Mouse (Mus musculus) liver, embryonic 13.5 days (tissue): ENCODE results near the gene Sidt1. TPM values are rescaled to one million over a fixed set of nuclear protein-coding genes. Genes with fewer than 3 reads are reported as not detected.

ENCODE experiments used
- ATAC-seq: fragments of 200-750 bp; cut with Nextera tagmentation; 2 replicates; pipeline ENCODE4 v1.8.0; 2017; ENCODE audit warnings: low read depth, mild to moderate bottlenecking, moderate number of reproducible peaks, moderate library complexity
- DNase-seq: peaks from one replicate; pipeline ENCODE4 v3.0.0; 2022
- H3K27ac ChIP-seq: fragments of 300-500 bp; sonication (generic); 2 replicates; pipeline ENCODE4 v1.5.1; 2015; ENCODE audit warnings: moderate library complexity, mild to moderate bottlenecking, inconsistent platforms
- H3K27me3 ChIP-seq: fragments of 300-500 bp; sonication (generic); 2 replicates; pipeline ENCODE4 v1.6.1; 2015; ENCODE audit warnings: mild to moderate bottlenecking, inconsistent platforms
- H3K36me3 ChIP-seq: fragments of 300-500 bp; sonication (generic); 2 replicates; pipeline ENCODE4 v1.6.1; 2015; ENCODE audit warnings: mild to moderate bottlenecking, inconsistent platforms
- H3K4me1 ChIP-seq: fragments of 300-500 bp; sonication (generic); replicated peaks from 2 replicates; pipeline ENCODE4 v1.6.1; 2015; ENCODE audit warnings: inconsistent platforms
- H3K4me2 ChIP-seq: fragments of 300-500 bp; sonication (generic); 2 replicates; pipeline ENCODE4 v1.6.1; 2015; ENCODE audit warnings: inconsistent platforms, mild to moderate bottlenecking, moderate library complexity
- H3K4me3 ChIP-seq: fragments of 300-500 bp; sonication (generic); replicated peaks from 2 replicates; pipeline ENCODE4 v1.5.1; 2015; ENCODE audit warnings: mild to moderate bottlenecking, inconsistent platforms
- H3K9ac ChIP-seq: fragments of 300-500 bp; sonication (generic); 2 replicates; pipeline ENCODE4 v1.6.1; 2015; ENCODE audit warnings: mild to moderate bottlenecking, inconsistent platforms
- H3K9me3 ChIP-seq: fragments of 300-500 bp; sonication (generic); replicated peaks from 2 replicates; pipeline ENCODE4 v1.6.1; 2016; ENCODE audit warnings: inconsistent platforms
- WGBS: fragments of 180-500 bp; shearing (Covaris S2); methylation state at CpG from one replicate; pipeline ENCODE4 v1.1.7; 2015; ENCODE audit not compliant: insufficient replicate concordance; 5-methylcytosine and 5-hydroxymethylcytosine counted together
- polyA plus RNA-seq: library from polyadenylated mRNA; unstranded; fragments of >200 nt; fragmentation: Nextera tagmentation; extraction: Ambion mirVana; gene quantifications from 2 replicates; pipeline ENCODE4 v1.2.1, GENCODE M21; 2015

Gene Sidt1
- polyA plus RNA-seq = 0.06 TPM in 1 of 2 replicates, not detected in the other

DNA sequence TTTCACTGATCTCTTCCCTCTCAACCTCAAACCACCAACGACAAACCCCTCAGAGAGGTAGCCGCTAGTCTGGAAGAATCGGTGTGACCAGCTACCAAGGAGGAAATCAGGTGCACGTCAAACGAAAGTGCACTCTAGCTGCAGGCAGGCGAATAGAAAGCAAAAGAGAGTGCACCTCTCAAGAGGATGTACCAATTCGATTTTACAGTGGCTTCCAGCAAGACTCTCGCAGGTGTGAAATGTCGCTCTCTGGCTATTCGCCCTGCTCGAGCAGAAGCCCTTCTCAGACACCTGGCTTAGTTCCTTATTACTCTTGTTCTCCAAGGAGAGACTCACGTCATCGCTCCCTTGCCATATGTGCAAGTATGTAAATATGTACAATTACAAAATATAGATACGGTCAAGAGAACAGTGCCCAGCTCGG lies at the start of gene Sidt1:
Gene Sidt1 (minus strand): TSS at position 336 of the 424 bp plus-strand sequence.
- no peak for DNase-seq

GRCm38 (mm10) chr16:44381578-44381977 lies 48.6 kb upstream of the Sidt1 start:
- no peak for DNase-seq
- H3K27me3 ChIP-seq = no peaks in the 10 kb centered on the region
- H3K9ac ChIP-seq = no peak overlapping the region
- H3K36me3 ChIP-seq = peaks cover 35% of the 10 kb centered on the region
- WGBS = 73% methylated on average over 5 of the region's 5 CpGs
- H3K4me1 ChIP-seq = no peaks in the 10 kb centered on the region
- H3K4me2 ChIP-seq = no peak overlapping the region
- H3K9me3 ChIP-seq = no peaks in the 10 kb centered on the region
- no peak overlapping the region for H3K4me3 ChIP-seq
- H3K27ac ChIP-seq = no peak overlapping the region
- no peak for ATAC-seq

More for the DNA sequence above, at the start of gene Sidt1:
- ATAC-seq = no peak
- H3K9ac ChIP-seq = peak within 1 kb of the TSS; percentile 49; the same call in 1 of the 2 replicates
- WGBS = 10% methylated on average over 15 of the region's 15 CpGs
- peaks cover 42% of the 10 kb centered on the region for H3K27me3 ChIP-seq
- H3K4me3 ChIP-seq = peak within 1 kb of the TSS; percentile 57
- peaks cover 9% of the 10 kb centered on the region for H3K4me1 ChIP-seq
- peaks cover 3% of the 10 kb centered on the region; the same call in 1 of the 2 replicates for H3K9me3 ChIP-seq
- H3K27ac ChIP-seq = no peak within 1 kb of the TSS
- no peaks in the 10 kb centered on the region for H3K36me3 ChIP-seq
- H3K4me2 ChIP-seq = peak within 1 kb of the TSS; percentile 81

- Histone ChIP-seq H3K4me3 (no peak overlapping the region), H3K27me3 (no peaks in the 10 kb centered on the region), H3K9me3 (no peaks in the 10 kb centered on the region), H3K4me2 (no peak overlapping the region), H3K27ac (no peak overlapping the region), H3K36me3 (peaks cover 35% of the 10 kb centered on the region), H3K9ac (no peak overlapping the region), H3K4me1 (no peaks in the 10 kb centered on the region)
- 87% methylated on average over 4 of the region's 4 CpGs for WGBS
- DNase-seq = no peak
- no peak for ATAC-seq
Measured at GRCm38 (mm10) chr16:44380006-44380405, 47.0 kb upstream of the Sidt1 start.

DNA sequence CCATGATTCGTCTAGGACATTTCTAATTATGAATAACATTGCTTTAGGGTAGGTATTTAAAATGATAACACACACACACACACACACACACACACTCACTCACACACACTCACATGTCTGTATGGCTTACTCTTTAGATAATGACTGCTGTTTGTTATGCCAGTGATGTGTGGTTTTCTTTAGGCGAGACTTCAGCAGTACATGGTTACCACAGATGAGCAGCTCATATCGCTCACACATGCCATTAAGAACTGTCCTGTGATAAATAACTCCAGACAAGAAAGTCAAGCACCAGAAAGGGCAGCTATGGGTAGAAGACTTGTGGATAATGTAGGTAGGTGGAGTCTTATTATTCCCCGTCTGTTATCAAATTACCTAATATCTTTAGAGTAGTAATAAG lies 42.5 kb upstream of the Sidt1 start:
- ATAC-seq (no peak), DNase-seq (no peak)
- H3K4me1 ChIP-seq = no peaks in the 10 kb centered on the region
- H3K36me3 ChIP-seq = peaks cover 46% of the 10 kb centered on the region
- no peak overlapping the region for H3K9ac ChIP-seq
- 58% methylated on average over 4 of the region's 4 CpGs for WGBS
- no peak overlapping the region for H3K4me2 ChIP-seq
- H3K9me3 ChIP-seq = no peaks in the 10 kb centered on the region
- H3K4me3 ChIP-seq = no peak overlapping the region
- H3K27ac ChIP-seq = no peak overlapping the region
- no peaks in the 10 kb centered on the region for H3K27me3 ChIP-seq

DNA sequence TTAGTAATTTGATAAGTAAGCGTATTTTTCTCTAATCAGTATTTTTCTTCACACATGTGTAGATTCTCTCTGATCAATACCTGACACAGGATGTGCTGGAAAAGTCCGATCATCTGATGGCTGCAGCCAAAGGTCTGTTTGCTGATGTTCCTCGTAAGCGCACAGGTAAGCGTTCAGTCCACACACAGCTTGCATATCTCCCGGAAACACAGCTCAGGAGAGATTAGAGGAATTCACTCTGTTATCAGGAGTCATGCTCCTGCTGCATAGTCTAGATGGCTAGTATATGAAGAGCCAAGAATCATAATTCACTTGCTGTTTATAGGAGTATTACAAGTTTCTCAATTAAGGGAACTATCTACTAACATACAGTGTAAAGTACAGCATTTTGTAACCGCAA lies 32.5 kb upstream of the Sidt1 start:
- peaks cover 35% of the 10 kb centered on the region for H3K36me3 ChIP-seq
- H3K4me3 ChIP-seq = no peak overlapping the region
- DNase-seq (no peak), ATAC-seq (peak; percentile 73)
- H3K27me3 ChIP-seq = no peaks in the 10 kb centered on the region
- no peaks in the 10 kb centered on the region for H3K9me3 ChIP-seq
- H3K27ac ChIP-seq = no peak overlapping the region
- no peak overlapping the region for H3K4me2 ChIP-seq
- no peak overlapping the region for H3K9ac ChIP-seq
- peaks cover 5% of the 10 kb centered on the region for H3K4me1 ChIP-seq
- WGBS = 54% methylated on average over 7 of the region's 7 CpGs

DNA sequence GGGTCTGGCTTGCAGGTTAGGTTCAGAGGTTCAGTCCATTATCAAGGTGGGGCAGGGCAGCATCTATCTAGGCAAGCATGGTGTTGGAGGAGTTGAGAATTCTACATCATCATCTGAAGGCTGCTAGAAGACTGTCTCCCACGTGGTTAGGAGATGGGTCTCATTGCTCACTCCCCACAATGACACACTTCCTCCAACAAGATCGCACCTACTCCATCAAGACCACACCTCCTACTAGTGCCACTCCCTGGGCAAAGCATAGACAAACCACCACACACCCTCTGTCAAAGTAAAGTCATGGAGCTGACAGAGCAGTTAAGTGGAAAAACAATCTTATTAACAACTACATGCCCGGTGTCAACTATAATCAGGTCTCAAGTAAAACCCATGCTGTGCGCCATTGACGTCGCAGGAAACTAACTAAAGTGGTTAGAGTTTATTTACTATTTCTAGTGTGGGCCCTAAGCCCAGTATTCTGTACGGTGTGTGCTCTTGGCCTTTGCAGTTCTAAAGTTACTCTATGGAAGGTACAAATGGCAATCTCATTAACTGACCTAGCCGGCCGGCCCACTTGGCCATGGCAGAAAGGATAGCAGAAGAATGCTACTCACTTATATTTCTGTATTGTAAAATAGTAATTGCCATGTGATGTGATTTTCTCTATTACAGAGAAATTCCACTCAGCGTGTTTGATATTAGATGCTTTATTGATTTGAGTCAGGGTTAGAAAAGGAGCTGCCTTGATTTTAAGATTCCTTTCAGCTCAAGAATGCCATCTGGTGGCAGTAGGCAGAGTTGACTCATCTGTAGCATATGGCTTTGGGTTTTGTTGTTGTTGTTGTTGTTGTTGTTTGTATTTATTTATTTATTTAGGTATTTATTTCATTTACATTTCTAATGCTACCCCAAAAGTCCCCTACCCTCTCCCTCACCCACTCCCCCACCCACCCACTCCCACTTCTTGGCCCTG lies 29.2 kb upstream of the Sidt1 start:
- no peaks in the 10 kb centered on the region for H3K27me3 ChIP-seq
- H3K4me3 ChIP-seq = no peak overlapping the region
- no peak overlapping the region for H3K9ac ChIP-seq
- H3K36me3 ChIP-seq = peaks cover 30% of the 10 kb centered on the region
- no peaks in the 10 kb centered on the region for H3K9me3 ChIP-seq
- ATAC-seq (no peak), DNase-seq (no peak)
- H3K27ac ChIP-seq = no peak overlapping the region
- 82% methylated on average over 10 of the region's 10 CpGs for WGBS
- H3K4me2 ChIP-seq = no peak overlapping the region
- peaks cover 16% of the 10 kb centered on the region for H3K4me1 ChIP-seq

- peaks cover 17% of the 10 kb centered on the region for H3K36me3 ChIP-seq
- H3K4me1 ChIP-seq = peaks cover 22% of the 10 kb centered on the region
- no peak overlapping the region for H3K27ac ChIP-seq
- peak; percentile 100 for ATAC-seq
- 57% methylated on average over 4 of the region's 4 CpGs for WGBS
- H3K4me2 ChIP-seq = peak overlapping the region; percentile 28
- H3K9ac ChIP-seq = no peak overlapping the region
- no peak overlapping the region for H3K4me3 ChIP-seq
- no peaks in the 10 kb centered on the region for H3K9me3 ChIP-seq
- peak; percentile 83 for DNase-seq
- no peaks in the 10 kb centered on the region for H3K27me3 ChIP-seq
Measured at GRCm38 (mm10) chr16:44357571-44358268, 24.7 kb upstream of the Sidt1 start.

- Histone ChIP-seq H3K27me3 (no peaks in the 10 kb centered on the region), H3K9ac (no peak overlapping the region), H3K9me3 (no peaks in the 10 kb centered on the region), H3K36me3 (peaks cover 9% of the 10 kb centered on the region; the same call in 1 of the 2 replicates), H3K27ac (no peak overlapping the region), H3K4me1 (peaks cover 22% of the 10 kb centered on the region), H3K4me3 (no peak overlapping the region), H3K4me2 (no peak overlapping the region)
- 35% methylated on average over 7 of the region's 7 CpGs for WGBS
- no peak for DNase-seq
- no peak for ATAC-seq
Measured at GRCm38 (mm10) chr16:44356291-44356690, 23.3 kb upstream of the Sidt1 start.

DNA sequence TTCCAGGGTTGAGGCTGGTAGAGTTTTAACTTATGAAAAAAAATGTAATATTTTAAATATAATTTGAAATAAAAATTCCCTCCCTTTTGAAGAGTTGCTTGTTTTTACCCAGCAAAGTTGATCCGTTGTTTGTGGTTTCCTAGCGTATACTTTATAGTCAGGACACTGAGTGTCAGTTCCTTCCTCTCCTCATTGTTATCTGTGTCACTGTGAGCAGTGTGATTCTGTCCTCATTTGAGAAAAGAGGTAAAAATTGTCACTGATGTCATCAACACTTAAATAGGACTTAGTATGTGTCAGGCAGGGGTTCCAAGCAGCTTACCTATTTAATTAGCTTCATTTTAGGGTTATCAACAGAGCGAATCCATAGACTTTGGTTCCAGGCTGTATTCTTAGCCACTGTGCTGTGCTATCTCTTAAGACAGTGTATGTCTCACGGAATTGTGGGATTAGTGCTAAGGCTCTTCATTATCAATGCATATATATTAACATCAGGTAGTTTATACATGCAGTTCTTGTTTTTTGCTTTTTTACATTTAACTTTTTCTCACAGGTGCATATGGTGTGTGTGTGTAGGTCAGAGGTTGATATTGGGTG lies 16.9 kb upstream of the Sidt1 start:
- DNase-seq (no peak), ATAC-seq (no peak)
- peak overlapping the region; percentile 51; the same call in 1 of the 2 replicates for H3K9ac ChIP-seq
- H3K27me3 ChIP-seq = no peaks in the 10 kb centered on the region
- H3K4me3 ChIP-seq = no peak overlapping the region
- H3K4me2 ChIP-seq = peak overlapping the region; percentile 48
- peaks cover 32% of the 10 kb centered on the region for H3K4me1 ChIP-seq
- 21% methylated on average over 4 of the region's 4 CpGs for WGBS
- no peaks in the 10 kb centered on the region for H3K36me3 ChIP-seq
- peak overlapping the region; percentile 13; the same call in 1 of the 2 replicates for H3K27ac ChIP-seq
- H3K9me3 ChIP-seq = no peaks in the 10 kb centered on the region

GRCm38 (mm10) chr16:44347071-44347901 lies 14.3 kb upstream of the Sidt1 start, which contains the start of gene Spice1:
Gene Spice1, plus strand, starts transcription at chr16:44347121.
- Histone ChIP-seq H3K27ac (peak within 1 kb of the TSS; percentile 96), H3K27me3 (no peaks in the 10 kb centered on the region), H3K36me3 (no peaks in the 10 kb centered on the region), H3K9ac (peak within 1 kb of the TSS; percentile 87), H3K4me1 (peaks cover 32% of the 10 kb centered on the region), H3K4me2 (peak within 1 kb of the TSS; percentile 78), H3K9me3 (no peaks in the 10 kb centered on the region), H3K4me3 (peak within 1 kb of the TSS; percentile 86)
- DNase-seq = peak; percentile 91
- ATAC-seq = peak; percentile 97
- under 1% methylated on average over 67 of the region's 67 CpGs for WGBS
